Mouse (Mus musculus): ENCODE results near the gene Lipo4.
"Not testable (repeated sequence)": the region's sequence is repeated elsewhere in the genome, so short reads cannot be mapped to it uniquely, and the experiment has no call there.

Gene Lipo4

DNA sequence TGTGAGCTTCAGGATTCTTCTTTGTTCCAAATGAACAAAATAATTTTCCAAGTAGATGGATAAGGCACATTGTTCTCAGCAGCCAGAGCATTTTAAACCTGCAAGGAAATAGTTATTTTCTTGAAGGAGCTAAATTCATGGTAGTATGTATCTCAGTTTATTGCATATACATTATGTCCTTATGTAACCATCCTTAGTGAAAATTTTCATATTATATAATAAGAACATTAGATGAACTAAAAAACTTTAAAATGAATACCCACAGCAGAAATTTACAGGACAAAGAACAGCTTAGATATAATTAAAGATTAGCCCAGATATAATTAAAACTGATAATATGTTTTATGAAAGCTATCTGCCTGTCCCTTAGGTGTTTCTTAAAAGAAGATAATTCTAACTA is at the start of gene Lipo4:
TSS of gene Lipo4 (minus strand) at position 101 of the 400 bp plus-strand sequence.
- DNase-seq (ENCODE audit: low spot score) = no peak

DNA sequence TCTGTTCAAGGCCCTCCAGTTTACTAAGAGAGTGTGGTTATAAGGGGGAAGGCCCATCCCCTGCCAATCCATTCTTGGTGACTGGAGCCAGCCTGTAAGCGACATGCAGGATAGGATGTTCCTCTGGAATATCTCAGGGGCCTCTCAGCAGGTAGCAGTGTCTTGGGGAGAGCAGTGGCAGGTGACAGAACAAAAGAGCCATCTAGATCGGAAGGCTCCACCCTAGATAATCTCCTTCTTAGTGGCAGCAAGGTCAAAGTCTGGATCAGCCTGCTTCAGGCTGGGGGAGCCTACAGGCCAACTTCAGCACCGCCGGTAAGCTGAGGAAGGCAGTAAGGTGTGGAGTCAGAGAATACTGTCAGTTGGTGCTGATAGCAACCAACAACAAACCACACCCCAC is 61.2 kb downstream of the Lipo4 start:
- not testable (repeated sequence) for DNase-seq (ENCODE audit: low spot score)

DNA sequence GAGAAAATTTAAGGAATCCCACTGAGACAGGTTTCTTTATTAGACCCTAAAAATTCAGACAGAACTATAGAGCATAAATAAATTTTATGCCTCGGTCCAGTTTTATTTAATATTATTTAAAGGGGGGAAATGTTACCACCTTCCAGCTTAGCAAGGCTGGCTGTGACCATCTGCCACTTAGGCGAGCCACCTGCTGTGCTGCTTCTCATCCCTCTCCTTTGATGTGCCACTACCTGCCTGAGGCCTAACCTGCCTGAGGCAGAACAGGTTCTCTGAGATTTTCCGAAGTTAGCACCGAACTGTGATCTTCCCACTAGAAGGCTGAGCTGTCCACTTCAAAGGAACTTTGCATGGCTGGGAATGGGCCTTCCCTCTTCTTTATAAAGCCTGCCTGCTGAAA is 63.9 kb downstream of the Lipo4 start:
- no peak for DNase-seq (ENCODE audit: low spot score)
